Mouse (Mus musculus) megakaryocyte, embryonic 14.5 days (primary cell): ENCODE measurements around the gene Gm42669.

Source experiments
- FLI1 ChIP-seq: IDR thresholded peaks from 2 replicates; pipeline ENCODE4 v1.6.1; 2012; ENCODE audit warnings: low read length, inconsistent platforms, mixed read lengths
- GATA1 ChIP-seq: IDR thresholded peaks from 3 replicates; pipeline ENCODE4 v1.6.1; 2012; ENCODE audit warnings: mixed read lengths, low read length, inconsistent platforms, borderline replicate concordance

GRCm38 (mm10) chr5:107480194-107480593 lies 27.2 kb upstream of the Gm42669 start:
- TF ChIP-seq GATA1 (no peak), FLI1 (no peak)
